Mouse (Mus musculus): ENCODE data around the gene Rtkn.

Rtkn gene

DNA sequence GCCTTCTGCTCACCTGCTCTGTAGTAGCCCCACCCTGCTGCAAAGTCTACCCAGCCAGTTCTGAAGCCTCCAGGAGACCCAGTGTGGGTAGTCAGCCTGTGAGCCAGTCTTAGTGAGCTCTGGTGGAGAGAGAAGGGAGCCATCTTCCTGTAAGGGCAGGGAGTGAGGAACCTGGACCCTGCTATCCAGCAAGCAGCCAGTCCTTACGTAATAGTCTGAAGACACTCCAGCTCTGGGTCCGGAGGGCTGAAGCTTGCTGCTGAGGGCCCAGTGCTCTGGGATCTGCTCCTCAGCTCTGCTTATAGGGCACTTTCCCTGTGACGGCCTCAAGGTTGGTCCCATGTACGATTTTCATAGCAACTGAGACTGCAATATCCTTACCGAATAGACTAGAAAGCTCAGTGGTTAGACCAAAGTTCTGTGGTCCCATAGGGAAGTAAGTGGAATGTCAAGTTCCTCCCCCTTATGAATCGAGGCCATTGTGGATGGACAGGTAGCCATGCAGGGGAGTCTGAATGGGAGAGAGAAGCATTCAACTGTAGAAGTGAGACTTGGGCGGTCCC, at the start of gene Rtkn:
Gene Rtkn, plus strand, starts transcription at position 513 of the 563 bp plus-strand sequence.
- in situ Hi-C loops (cut with MboI, MseI), result no loop called here

DNA sequence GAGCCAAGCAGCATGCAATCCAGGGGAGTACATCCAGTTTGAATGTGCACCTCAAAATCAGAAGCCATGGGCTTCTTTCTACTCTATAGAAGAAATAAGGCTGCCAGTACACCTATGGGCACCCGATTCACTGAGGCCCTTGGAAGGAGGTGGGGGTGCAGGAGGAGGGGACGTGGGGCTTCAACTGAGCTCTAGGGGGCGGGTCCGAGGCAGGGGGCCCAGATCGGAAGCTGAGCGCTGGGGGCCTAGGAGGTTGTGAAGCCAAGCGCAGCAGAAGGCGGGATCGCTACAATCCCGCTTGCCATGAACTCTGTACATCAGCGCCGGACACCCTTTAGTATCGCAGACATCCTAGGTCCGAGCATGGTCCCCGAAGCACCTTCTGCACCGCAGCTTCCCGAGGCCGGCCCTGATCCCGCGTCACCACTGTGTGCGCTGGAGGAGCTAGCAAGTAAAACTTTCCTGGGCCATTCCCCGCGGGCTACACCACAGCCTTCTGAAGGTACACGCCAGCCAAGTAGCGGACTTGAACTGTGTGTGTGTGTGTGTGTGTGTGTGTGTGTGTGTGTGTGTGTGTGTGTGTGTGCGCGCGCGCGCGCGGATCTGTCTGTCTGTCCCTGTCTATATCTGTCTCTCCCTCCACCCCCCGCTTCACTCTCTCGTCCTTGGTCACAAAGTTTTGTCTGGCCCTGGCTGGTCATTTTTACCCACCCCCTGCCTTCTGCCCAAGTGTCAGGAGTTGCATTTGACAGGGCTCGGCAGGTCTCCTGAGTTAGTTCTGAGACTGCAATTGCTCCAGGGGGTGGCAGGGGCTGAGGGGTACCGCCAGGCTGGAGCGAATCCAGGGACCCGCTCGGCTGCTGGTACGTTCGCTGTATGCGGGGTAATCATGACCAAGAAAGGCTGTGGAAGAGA, 48.9 kb upstream of the Rtkn start, which contains the start of gene Lbx2:
Gene Lbx2, plus strand, starts transcription at position 247 of the 915 bp plus-strand sequence.
- in situ Hi-C loops (cut with MboI, MseI), result no loop called here

DNA sequence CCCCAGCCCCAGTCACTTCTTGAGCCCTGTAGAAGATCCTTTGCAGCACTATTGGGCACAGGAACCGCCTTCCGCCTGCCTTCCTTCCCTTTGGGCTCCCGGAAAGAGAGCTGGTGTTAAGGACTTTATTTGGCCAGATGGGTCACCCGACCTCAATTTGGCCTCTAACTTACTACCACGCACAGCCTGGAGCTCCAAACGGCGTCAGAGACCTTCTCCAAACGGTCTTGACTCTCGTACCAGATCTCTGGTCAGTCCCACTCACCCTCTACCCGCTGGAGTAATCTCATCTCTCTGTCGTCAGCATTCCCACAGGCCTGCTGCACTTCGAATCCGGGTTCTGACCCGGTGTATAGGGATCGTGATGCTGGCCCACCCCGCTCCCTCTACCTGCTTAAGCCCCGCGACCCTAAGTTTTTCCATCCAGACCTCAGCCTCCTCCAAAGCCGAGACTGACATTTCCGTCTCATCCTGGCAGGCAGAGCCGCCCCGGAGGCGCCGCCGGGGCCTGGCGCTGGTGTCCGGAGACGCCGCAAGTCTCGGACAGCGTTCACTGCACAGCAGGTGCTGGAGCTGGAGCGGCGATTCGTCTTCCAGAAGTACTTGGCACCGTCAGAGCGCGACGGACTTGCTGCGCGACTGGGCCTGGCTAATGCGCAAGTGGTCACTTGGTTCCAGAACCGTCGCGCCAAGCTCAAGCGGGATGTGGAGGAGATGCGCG, 47.9 kb upstream of the Rtkn start:
- in situ Hi-C loops (cut with MboI, MseI), result no loop called here

DNA sequence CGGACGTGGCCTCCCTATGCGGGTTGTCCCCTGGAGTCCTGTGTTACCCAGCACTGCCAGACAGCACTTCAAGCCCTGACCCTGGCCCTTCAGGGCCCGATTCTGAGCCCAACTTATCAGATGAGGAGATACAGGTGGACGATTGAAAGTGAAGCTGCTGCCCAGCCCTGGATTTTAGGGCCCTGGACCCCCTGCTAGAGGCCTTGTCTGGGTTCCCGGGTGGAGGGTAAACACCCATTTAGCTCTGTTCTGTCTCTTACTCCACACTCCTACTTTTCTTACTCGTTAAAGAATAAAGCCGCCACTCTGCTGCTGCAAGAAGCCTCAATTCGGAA, 47.4 kb upstream of the Rtkn start:
- in situ Hi-C loops (cut with MboI, MseI), result no loop called here

DNA sequence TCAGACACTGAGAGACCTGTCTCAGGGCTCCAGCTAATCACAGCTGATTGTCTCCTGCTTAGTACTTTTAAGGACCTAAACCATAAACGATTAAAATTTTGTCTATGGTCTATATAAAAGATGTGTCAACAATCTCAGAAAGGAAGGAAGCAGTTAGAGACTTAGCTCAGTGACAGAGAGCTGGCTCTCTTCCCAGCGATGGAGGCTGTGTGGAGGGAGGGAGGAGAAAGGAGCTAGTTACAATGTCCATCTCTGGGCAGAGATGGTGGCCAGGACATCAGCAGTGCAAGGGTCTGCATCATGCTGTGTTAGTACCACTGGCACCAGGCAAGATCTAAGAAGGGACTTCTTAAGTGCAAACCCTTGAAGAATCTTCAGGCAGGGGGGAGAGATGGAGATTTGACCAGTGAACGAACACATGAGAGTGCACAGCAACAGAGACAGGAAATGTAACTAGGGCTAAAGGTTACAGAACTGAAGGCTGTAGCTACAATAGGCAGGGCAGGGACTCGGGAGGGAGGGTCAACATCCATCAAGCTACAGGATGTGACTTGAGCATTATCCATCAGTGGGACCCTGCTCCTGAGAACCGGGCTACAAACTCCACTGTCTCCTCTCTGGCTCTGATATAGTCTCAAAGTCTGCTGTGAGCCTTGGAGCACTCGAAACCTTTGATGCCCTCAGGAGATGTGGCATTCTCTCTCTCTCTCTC, 42.7 kb upstream of the Rtkn start:
- in situ Hi-C loops (cut with MboI, MseI), result no loop called here

DNA sequence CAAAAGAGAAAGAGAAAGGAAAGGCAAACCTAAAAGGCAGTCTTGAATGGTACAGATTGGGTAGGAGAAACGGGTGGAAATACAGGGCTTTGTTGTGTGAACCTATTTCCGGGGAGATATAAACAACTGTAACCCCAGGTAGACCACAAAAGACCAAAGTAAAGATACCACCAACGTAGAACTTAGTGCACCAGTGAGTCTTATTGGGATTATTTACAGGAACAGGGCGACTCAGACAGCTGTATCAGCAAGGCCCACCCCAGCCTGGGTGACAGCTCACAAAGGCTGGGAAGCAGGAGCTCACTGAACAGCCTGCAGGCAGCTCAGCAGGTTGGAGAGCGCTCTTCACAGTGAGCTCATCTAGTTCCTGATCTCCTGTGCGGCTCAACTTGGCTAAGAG, 39.3 kb upstream of the Rtkn start:
- in situ Hi-C loops (cut with MboI, MseI), result no loop called here

DNA sequence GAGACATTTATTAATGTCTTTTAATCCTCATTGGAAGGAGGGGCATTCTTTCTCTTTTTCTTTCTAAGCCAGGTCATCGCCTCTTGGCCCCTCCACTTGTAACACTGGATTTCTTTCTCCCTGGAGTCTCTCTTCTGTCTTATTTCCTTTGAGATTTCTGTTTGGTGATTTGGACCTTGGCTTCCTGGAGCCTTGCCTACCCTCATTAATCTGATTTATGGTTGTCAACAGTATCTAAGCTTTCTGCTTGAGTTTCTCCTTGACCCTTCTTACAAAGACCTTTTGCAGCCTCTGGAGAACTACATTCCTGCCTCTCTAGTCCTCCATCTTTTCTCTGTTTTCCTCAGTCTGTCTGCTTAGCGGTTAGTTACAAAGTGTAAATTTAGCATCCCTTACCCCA, 36.9 kb upstream of the Rtkn start:
- in situ Hi-C loops (cut with MboI, MseI), result no loop called here

DNA sequence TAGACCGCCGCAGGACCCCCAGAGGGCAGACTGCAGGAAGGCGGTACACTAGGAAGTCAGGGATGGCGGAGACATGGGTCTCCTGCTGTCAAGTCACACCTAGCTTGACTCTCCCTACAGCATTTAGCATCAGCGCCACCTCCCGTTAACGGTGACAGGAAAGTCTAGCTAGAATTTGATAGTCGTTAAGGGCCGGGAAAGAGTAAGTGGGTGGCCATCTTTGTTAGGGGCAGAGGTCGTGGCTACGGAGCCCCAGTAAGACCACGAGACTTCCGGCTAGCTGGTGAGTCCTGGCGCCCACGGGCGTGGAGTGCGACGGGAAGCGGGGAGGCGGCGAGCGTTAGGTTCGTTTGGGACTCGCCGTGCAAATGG, 34.0 kb upstream of the Rtkn start, which contains the start of the genes Ccdc142 and Gm42688:
Gene Ccdc142, plus strand, starts transcription at position 286 of the 372 bp plus-strand sequence.
Gene Gm42688, plus strand, starts transcription at position 302 of the 372 bp plus-strand sequence.
- in situ Hi-C loops (cut with MboI, MseI), result loop anchor here (5.0 kb wide), 1 partner anchor 179 kb away; no protein-coding TSS in a partner anchor

DNA sequence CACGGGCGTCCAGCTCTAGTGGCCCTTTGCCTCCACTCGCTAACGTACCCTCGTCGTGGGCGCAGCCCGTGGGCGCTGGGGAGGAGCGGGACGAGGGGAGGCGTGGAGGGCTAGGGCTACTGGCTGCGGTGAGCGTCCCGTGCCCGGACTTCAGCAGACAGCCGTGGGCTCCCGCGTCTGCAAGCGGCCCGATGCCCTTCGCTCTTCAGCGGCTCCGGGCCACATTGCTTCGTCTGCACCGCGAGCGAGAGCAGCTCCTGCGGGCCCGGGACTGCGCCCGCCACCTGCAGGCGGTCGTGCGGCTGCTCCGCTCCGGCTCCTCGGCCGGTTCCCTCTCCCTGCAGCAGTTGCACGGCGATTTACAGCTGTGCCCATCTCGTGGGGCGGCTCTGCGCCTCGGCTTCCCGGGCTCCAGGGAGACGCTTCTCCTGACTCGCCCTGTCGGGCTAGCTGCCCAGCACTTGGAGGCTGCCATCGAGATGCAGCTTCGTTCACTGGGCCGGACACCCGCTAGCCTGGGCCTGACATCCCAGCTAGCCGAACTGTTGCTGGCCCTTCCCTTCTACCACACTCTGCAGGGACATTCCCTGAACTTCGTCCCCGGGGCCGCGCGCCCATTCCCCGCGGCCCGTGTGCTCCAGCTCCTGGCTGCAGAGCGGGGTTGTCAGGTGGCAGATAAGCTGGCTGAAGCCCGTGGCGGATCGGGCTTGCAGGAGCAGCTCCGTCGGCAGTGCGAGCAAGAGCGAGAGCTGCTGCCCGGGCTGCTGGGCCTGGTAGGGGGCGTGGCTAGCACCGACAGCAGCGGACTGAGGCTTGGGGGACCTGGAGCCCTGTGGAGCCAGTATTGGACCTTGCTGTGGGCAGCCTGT, 33.3 kb upstream of the Rtkn start:
- in situ Hi-C loops (cut with MboI, MseI), result loop anchor here (5.0 kb wide), 1 partner anchor 180 kb away; no protein-coding TSS in a partner anchor

DNA sequence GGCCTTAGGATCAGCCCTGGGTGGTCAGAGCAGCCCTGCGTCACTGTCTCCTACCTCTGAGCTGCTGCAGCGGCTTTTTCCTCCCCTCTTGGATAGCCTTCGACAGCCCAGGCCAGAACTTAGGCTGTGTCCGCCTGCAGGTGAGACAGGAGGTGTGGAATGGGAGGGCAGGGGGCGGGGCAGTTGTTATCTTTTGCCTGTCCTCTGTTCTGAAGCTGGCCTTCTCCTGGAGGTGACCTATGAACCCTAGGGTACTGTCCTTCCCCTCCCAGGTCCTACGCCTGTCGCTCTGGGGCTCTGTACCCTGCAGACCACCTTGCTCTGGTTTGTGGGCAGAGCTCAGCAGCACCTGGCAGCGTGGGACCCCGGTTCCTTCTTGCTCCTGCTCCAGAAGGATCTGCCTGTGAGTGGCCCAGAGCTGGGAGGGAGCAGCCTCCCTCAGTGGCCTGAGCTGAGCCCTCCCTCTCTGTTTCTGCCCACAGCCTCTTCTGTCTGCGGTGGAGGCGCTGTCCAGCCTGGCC, 32.1 kb upstream of the Rtkn start:
- in situ Hi-C loops (cut with MboI, MseI), result loop anchor here (5.0 kb wide), 1 partner anchor 181 kb away; no protein-coding TSS in a partner anchor

DNA sequence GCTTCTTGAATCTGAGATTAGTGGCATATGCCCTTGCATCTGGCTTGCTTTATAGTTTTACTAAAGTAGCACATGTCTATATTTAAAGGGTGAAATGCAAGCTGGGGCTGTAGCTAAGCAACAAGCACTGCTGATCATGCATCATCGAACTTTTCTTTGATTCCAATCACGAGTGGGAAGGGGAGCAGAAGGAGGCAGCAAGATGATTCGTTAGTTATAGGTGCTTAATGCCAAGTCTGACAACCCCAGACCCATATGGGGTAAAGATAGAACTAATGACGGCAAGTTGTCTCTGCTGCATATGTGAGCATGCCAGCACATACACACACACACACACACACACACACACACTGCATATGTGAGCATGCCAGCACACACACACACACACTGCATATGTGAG, 31.1 kb upstream of the Rtkn start:
- in situ Hi-C loops (cut with MboI, MseI), result loop anchor here (5.0 kb wide), 1 partner anchor 182 kb away; no protein-coding TSS in a partner anchor

DNA sequence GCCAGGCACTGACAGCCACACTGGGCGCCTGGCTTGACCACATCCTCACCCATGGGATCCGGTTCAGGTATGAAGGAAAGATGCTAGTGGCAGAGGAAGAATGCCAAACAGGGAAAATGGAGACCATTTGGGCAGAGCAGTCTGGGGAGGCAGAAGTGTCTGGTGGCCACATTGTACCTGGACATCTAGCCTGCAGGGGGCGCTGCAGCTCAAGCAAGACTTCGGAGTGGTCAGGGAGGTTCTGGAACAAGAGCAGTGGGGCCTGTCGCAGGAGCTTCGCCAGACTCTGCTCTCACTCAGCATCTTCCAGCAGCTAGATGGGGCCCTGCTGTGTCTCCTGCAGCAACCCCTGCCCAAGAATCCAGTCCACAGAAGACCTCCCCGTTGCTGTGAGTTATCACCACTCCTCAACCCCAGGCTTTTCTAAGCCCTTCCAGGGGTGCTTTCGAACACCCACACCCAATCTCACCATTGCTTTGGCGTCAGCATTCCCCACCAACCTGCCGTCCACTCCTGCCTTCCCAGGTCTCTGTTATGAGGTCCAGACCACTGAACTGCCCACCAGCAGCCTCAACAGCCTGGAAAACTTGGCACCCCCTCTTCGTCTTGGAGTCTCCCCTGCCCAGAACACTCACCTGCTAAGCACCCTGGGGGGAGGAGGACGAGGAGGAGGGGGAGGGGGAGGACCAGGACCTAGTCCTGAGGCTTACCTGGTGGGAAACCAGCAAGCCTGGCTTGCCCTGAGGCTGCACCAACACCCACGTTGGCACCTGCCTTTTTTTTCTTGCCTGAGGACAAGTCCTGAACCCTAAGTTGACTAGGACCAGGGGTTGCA, 27.5 kb upstream of the Rtkn start:
- in situ Hi-C loops (cut with MboI, MseI), result loop anchor here (5.0 kb wide), 1 partner anchor 50 kb away; the partner anchor contains the start of genes 1700003E16Rik and Wdr54

DNA sequence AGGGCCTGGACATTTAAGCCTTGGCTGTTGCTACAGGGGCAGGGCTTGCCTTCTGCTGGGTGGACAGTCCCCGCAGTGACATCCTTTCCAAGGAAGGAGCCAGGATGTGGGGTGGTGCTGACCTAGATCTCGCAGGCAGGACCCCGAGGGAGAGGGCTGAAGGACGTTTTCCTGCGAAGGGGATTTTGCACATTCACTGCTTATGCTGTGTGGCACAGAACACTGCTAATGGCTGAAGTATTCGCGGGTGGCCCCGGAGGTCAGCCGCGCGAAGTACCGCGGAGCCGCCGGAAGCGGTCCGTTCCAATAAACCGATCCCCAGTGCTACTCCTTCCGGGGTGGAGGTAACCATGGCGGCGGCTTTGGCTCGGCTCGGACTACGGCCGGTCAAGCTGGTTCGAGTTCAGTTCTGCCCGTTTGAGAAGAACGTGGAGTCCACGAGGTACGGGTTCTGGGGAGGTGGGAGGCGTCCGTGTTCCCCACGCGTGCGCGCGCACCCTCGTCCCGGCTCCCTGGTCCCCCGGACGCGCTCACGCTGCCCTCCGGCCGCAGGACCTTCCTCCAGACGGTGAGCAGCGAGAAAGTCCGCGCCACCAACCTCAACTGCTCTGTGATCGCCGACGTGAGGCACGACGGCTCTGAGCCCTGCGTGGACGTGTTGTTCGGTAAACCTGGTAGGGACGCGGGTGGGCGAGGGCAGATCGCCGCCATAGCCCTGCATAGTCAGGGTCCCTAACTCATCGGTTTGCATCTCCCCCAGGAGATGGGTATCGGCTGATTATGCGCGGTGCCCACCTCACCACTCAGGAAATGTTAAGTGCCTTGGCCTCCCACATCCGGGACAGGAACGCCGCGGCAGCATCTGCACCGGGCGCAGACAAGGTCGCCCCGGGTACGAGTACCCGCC, 26.2 kb upstream of the Rtkn start, which contains the start of gene Mrpl53:
Gene Mrpl53, plus strand, starts transcription at position 279 of the 907 bp plus-strand sequence.
- in situ Hi-C loops (cut with MboI, MseI), result loop anchor here (5.0 kb wide), 1 partner anchor 48 kb away; the partner anchor contains the start of genes 1700003E16Rik and Wdr54

DNA sequence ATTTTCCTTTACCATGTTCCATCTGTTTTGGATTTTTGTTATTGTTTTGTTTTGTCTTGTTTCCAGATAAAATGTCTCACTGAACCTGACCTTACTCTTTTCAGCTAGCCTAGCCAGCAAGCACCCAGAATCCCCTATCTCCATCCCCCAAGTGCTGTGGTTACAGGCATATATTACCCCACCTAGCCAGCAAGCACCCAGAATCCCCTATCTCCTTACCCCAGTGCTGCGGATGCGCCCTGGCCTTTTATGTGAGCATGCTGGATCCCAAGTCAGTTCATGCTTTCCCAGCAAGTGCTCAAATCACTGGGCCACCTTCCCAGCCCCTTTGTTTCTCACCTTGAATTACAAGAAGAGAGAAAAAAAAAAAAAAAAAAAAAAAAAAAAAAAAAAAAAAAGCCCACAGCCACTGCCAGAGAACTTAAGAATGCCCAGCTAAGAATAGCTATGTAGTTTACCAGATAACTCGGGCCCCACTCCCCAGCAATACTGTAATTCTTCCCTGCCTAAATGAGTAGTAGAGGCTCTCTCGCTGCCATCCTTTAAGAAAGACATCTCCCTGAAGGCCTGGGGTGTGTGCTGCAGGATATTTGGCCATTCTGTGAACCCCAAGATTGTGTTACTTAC, 23.6 kb upstream of the Rtkn start:
- in situ Hi-C loops (cut with MboI, MseI), result no loop called here

DNA sequence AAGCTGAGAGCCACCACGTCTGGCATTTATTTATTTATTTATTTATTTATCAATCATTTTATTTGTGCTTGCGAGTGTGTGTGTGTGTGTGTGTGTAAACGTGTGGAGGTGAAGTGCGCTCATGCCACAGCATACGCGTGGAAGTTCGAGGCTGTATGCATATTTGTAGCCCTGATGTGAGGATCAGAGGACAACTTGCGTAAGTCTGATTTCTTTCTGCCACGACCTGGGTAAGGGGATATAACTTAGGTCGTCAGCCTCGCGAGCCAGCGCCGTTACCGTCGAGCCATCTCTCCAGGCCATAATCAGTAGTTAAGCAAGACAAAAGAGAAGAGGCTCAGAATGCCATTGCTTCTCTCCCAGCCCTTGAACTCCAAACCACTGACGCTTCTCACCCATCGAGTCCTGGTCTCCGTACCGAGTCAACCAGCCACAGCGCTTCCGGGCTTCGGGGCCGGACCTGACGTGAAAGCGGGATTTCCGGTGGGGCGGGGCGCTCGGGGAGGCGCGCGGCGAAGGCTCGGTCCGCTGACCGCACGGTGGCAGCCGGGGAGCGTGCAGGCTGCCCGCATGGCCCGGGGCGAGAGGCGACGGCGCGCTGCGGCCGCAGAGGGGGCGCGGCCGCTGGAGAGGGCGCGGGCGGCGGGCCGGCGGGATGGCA, 20.1 kb upstream of the Rtkn start, which contains the start of gene Mogs:
Gene Mogs, plus strand, starts transcription at position 486 of the 661 bp plus-strand sequence.
- in situ Hi-C loops (cut with MboI, MseI), result no loop called here

DNA sequence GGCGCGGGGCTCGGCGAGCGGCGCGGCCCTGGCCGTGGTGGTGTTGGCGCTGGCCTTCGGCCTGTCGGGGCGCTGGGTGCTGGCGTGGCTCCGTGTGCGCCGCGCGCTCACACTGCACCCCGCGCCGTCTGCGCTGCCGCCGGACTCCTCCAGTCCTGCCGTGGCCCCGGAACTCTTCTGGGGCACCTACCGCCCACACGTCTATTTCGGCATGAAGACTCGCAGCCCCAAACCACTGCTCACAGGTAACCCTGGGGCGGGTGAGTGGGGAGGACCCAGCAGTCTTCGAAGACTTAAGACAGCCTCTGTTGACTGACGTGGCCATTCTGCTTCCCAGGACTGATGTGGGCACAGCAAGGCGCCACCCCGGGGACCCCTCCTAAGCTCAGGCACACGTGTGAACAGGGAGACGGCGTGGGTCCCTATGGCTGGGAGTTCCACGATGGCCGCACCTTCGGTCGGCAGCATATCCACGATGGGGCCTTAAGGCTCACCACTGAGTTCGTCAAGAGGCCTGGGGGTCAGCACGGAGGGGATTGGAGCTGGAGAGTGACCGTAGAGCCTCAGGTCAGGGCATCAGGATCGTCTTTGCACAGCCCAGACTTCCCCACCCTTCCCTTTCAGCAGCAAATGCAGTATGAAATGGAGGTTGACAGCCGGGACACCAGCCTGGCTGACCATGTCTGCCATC, 19.4 kb upstream of the Rtkn start:
- in situ Hi-C loops (cut with MboI, MseI), result no loop called here

Measured in T-helper 1 cell (primary cell).